Mouse (Mus musculus): Measurements from ENCODE around the gene Atf2. TPM values are rescaled to one million over a fixed set of nuclear protein-coding genes. Genes with fewer than 3 reads are reported as not detected.

Atf2 gene
- polyA plus RNA-seq, 1 experiment from 2014 or later: 55.1 TPM

DNA sequence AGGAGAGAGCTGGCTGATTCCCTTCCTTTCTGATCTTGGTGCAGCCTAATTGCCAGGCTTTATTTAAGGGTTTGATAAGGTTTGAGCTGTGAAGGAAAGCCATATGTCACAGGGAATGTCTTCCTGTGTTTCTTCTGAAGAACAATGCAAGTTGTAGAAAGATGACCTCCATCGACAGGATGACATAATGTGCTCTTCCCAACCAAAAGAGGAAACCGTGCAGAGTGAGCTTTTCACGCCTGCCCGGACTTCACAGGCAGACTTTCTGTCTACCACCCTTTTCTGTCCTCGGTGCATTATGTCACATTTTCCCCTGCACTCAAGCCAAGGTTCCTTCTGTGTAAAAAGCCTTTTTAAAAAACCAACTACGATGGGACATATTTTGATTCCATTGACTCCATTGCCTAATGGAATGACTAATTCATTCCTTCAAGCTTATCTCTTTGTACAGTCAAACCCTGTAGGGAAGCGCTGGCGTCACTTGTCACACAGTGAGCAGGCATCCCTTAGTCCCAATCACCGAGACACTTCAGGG lies 110.0 kb downstream of the Atf2 start:
- ATAC-seq: no peak
- no peaks in the 10 kb centered on the region for H3K9me3 ChIP-seq
- H3K27me3 ChIP-seq (replicated peaks): no peaks in the 10 kb centered on the region; the same call in 1 of the 2 replicates
- no peak overlapping the region for H3K4me2 ChIP-seq (replicated peaks)
- H3K36me3 ChIP-seq: no peaks in the 10 kb centered on the region
- 0 out of 2 replicates have a peak, but pooled peaks cover 4% of the 10 kb centered on the region for H3K4me1 ChIP-seq (replicated peaks)
- no peak overlapping the region for H3K27ac ChIP-seq
- WGBS: 60% methylated on average over 9 of the region's 9 CpGs
- H3K4me3 ChIP-seq (replicated peaks): no peak overlapping the region
- no peak overlapping the region for H3K9ac ChIP-seq

DNA sequence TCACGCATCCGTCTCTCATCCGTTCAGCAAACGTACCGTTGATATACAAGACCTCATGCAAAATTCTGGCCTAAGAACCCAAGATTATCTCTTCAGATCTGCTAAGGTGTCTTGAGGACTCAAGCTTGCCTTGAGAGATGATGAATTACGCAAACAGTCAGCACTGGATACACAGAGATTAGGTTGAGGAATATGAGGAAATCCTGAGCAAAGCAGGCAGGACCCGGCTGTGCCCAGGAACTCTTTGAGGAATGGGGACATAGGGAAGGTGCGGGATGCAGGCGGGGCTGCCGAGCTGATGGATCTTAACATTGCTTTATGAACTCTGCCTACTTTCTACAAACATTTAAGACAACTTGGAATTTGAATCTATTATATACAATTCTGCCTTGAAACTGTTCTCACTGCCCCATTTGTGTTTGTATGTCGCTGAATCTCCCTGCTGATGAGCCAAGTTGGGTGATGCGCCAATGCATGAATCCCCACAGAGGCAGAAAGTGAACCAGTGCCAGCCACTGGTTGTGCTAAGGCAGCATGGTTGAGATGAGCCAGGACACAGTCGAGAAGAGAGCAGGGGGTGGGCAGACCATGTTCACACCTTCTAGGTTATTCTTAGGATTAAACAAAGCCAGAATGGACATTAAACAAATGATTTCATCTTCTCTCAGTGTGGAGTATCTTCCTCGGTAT lies 112.0 kb downstream of the Atf2 start:
- no peaks in the 10 kb centered on the region for H3K9me3 ChIP-seq
- 66% methylated on average over 14 of the region's 14 CpGs for WGBS
- no peak for ATAC-seq

DNA sequence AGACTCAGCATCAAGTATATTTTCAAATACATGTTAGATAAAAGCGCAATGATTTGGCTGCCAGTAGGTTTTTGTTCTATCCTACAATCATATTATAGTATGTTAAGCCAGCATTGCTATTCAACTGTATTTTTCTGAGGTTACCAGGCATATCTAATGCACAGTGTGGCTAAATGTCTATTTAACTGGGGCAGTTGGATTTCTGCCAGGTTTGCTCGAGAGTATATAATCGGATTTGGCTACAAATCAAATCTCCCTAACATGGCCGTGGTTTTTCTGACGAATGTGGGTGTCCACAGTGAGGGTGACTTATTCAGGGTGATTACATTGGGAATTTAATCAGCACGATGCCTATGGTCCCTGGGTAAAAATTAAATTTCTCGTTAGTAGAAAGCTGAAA lies 112.6 kb downstream of the Atf2 start:
- Histone ChIP-seq H3K4me3 (replicated peaks) (no peak overlapping the region), H3K9me3 (no peaks in the 10 kb centered on the region), H3K36me3 (no peaks in the 10 kb centered on the region), H3K4me1 (replicated peaks) (peaks cover 4% of the 10 kb centered on the region; the same call in 1 of the 2 replicates), H3K4me2 (replicated peaks) (no peak overlapping the region), H3K27me3 (replicated peaks) (no peaks in the 10 kb centered on the region; the same call in 1 of the 2 replicates), H3K9ac (no peak overlapping the region), H3K27ac (no peak overlapping the region)
- 56% methylated on average over 7 of the region's 7 CpGs for WGBS
- no peak for ATAC-seq

More for the DNA sequence above, 112.0 kb downstream of the Atf2 start:
- no peak overlapping the region for H3K9ac ChIP-seq
- H3K27ac ChIP-seq: no peak overlapping the region
- H3K4me3 ChIP-seq (replicated peaks): no peak overlapping the region
- H3K4me2 ChIP-seq (replicated peaks): no peak overlapping the region
- H3K27me3 ChIP-seq (replicated peaks): no peaks in the 10 kb centered on the region; the same call in 1 of the 2 replicates
- H3K4me1 ChIP-seq (replicated peaks): peaks cover 4% of the 10 kb centered on the region; the same call in 1 of the 2 replicates
- H3K36me3 ChIP-seq: no peaks in the 10 kb centered on the region

DNA sequence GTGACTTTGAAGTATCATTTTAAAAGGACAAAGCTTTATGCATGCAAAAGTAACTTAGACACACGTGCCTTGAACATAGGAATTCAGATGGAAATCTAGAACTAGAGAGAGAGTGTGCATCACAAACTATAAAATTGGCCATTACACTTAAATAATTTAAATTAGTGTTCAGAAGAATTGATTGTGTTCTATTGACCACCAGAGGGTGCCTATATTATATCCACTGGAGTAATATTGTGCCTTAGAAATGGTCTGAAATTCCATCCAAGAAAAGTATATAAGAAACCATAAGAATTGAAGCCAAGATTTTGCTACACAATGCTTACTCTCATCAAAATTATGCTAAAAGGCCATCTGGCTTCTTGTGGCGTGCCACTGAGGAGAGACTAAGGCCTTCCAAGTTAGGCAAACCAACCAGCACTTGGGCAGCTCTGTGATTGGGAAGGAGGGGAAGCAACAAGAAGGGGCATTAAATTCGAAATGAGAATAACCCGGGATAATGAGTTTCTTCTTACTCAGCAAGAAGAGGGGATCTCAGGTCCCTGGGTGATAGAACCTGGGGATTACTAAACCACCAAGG lies 113.3 kb downstream of the Atf2 start:
- WGBS: 79% methylated on average over 4 of the region's 4 CpGs
- Histone ChIP-seq H3K4me1 (replicated peaks) (peaks cover 4% of the 10 kb centered on the region; the same call in 1 of the 2 replicates), H3K9ac (no peak overlapping the region), H3K27me3 (replicated peaks) (no peaks in the 10 kb centered on the region; the same call in 1 of the 2 replicates), H3K36me3 (no peaks in the 10 kb centered on the region), H3K4me2 (replicated peaks) (no peak overlapping the region), H3K27ac (no peak overlapping the region), H3K9me3 (no peaks in the 10 kb centered on the region), H3K4me3 (replicated peaks) (no peak overlapping the region)
- ATAC-seq: no peak

DNA sequence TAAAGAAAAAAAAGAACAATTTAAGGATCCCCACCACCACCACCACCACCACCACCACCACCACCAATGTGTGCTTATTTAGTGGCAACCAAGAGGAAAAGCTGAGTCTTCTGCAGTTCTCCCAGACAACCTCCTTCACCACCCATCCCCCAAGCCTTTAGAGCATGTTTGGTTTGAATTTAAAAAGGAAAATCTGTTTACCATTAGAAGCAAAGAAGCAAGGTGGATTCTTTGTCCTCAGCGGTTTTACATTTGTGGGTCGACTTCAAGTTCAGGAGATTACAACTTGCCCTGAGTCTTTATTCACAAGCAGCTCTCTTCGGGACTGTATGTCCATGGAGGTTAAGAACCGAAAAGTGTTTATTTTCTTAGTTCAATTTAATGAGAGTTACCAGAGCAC lies 115.5 kb downstream of the Atf2 start:
- 29% methylated on average over 4 of the region's 4 CpGs for WGBS
- Histone ChIP-seq H3K9ac (no peak overlapping the region), H3K4me1 (replicated peaks) (peaks cover 4% of the 10 kb centered on the region; the same call in 1 of the 2 replicates), H3K4me3 (replicated peaks) (no peak overlapping the region), H3K4me2 (replicated peaks) (no peak overlapping the region), H3K27me3 (replicated peaks) (no peaks in the 10 kb centered on the region; the same call in 1 of the 2 replicates), H3K9me3 (no peaks in the 10 kb centered on the region), H3K36me3 (no peaks in the 10 kb centered on the region), H3K27ac (no peak overlapping the region)
- no peak for ATAC-seq

DNA sequence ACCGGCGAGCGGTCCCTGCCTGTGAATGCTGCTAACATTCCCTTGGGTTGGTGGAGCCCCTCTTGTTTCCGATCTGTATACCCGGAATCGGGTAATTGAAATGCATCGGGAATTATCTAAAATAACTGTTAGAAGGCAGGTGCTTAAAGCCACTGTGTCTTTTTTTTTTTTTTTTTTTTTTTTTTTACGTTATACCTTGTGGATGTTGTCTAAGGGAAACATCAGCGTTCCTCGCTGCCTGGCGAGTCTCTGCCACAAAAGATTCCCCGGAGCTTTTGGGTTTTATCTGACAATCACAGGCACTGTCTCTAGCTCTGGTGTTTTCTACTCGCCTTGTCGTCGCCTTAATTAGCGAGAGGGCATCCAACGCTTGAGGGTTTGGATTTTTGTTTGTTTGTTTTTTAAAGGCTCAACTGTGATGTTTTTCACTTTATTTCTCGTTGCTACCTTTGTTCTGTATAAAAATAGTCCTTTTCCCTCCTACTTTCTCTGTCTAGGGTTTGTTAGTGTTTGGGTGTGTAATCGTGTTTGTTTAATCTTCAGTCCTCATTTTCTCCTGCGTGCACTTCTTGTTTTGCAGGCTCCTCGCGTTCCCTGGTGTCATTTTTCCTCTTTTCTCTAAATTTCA lies 116.6 kb downstream of the Atf2 start:
- ATAC-seq: no peak
- Histone ChIP-seq H3K4me3 (replicated peaks) (peak overlapping the region; percentile 91), H3K4me1 (replicated peaks) (peaks cover 4% of the 10 kb centered on the region; the same call in 1 of the 2 replicates), H3K9me3 (no peaks in the 10 kb centered on the region), H3K9ac (peak overlapping the region; percentile 70), H3K27ac (no peak overlapping the region), H3K36me3 (no peaks in the 10 kb centered on the region), H3K4me2 (replicated peaks) (peak overlapping the region; percentile 95), H3K27me3 (replicated peaks) (no peaks in the 10 kb centered on the region; the same call in 1 of the 2 replicates)
- 1% methylated on average over 22 of the region's 22 CpGs for WGBS

DNA sequence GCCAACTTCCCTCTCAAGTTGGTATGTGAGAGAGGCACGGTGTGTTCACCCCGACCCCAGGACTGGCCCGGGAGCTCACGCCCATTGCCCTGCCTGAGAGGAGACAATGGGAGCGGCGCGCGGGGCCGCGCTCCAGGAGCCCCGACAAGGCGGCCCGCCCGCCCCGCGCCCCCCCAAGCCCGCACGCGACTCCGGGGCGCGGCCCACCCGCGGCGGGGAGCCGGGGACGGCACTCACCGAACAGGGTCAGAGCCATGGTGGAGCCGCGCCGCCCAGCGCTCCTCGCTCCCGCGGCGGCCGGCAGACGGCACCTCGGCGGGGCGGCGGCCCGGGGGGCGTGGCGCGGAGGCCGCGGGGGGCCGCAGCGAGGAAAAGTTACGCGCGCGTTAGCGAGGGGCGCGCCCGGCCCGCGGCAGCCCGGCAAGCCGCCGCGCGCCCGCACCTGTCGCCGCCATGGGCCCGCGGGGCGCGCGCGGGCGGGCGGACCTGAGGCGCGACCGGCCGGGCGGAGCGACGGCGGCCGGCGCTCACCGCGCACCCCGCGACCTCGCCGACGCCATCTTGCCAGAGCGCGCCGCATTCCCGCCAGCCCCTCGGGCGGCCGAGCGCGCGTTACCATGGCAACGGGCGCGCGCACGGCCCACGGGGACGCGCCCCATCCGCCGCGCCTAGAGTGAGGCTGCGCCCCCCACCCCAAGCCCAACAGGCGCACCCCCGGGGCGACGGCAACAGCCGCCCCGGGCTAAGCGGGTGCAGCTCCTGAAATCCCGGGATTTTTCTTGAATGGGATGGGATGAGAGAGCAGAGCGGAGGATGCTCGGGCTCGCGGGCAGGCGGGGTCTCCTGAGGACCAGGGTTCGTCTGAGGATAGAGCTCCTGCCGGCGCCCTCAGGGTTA lies 117.4 kb downstream of the Atf2 start, which contains the start of gene Chn1:
Gene Chn1 (minus strand): TSS at position 561 of the 897 bp plus-strand sequence.
- Histone ChIP-seq H3K9ac (peak within 1 kb of the TSS; percentile 70), H3K27ac (no peak within 1 kb of the TSS), H3K4me3 (replicated peaks) (peak within 1 kb of the TSS; percentile 91), H3K4me1 (replicated peaks) (no peaks in the 10 kb centered on the region; the same call in 1 of the 2 replicates), H3K27me3 (replicated peaks) (no peaks in the 10 kb centered on the region; the same call in 1 of the 2 replicates), H3K4me2 (replicated peaks) (peak within 1 kb of the TSS; percentile 95), H3K36me3 (no peaks in the 10 kb centered on the region), H3K9me3 (no peaks in the 10 kb centered on the region)
- WGBS: under 1% methylated on average over 121 of the region's 131 CpGs
- peak; percentile 94 for ATAC-seq

DNA sequence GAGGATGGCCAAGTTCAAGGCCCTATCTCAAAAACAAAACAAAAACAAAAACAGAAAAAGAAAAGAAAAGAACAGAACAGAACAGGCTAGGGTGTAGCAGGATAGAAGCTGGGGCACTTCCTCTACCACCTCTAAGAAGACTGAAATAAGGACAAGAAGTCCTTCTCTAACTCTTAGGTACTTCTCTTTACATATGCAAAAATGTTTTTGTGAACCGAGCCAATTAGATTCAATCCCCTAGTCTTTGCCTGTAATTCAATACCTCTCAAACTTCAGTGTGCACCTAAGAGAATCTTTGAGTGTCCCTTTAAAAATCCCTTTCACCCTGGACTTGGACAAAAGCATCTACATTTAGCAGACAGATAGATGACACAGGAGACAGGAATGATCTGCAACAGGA lies 119.5 kb downstream of the Atf2 start:
- no peak overlapping the region for H3K4me2 ChIP-seq (replicated peaks)
- H3K27ac ChIP-seq: no peak overlapping the region
- WGBS: 40% methylated on average over 1 of the region's 1 CpGs
- no peak overlapping the region for H3K4me3 ChIP-seq (replicated peaks)
- no peaks in the 10 kb centered on the region; the same call in 1 of the 2 replicates for H3K4me1 ChIP-seq (replicated peaks)
- H3K9me3 ChIP-seq: no peaks in the 10 kb centered on the region
- ATAC-seq: no peak
- no peak overlapping the region for H3K9ac ChIP-seq
- no peaks in the 10 kb centered on the region for H3K36me3 ChIP-seq
- H3K27me3 ChIP-seq (replicated peaks): no peaks in the 10 kb centered on the region

DNA sequence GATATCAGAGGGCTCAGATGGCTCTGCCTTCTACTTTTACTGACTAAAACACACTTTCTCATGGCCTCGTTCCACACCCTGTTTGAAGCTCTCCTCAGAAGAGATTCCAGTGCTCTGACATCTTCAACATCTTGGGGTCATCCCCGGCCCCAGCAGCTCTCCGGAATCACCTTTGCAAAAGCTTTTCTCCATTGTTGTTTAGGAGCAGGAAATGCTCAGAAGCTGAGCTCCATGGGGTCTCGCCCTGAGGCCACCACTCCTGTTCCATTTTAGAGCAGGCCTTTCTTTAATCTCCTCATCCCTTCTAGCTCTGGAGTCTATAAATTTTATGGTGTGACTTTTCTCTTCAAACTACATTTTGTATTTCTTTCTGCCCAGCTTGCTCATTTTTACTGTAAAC lies 123.8 kb downstream of the Atf2 start:
- H3K4me3 ChIP-seq (replicated peaks): no peak overlapping the region
- WGBS: 81% methylated on average over 4 of the region's 4 CpGs
- H3K9ac ChIP-seq: no peak overlapping the region
- no peak overlapping the region for H3K27ac ChIP-seq
- H3K27me3 ChIP-seq (replicated peaks): no peaks in the 10 kb centered on the region
- no peaks in the 10 kb centered on the region for H3K9me3 ChIP-seq
- no peaks in the 10 kb centered on the region for H3K36me3 ChIP-seq
- ATAC-seq: no peak
- H3K4me1 ChIP-seq (replicated peaks): no peaks in the 10 kb centered on the region
- no peak overlapping the region for H3K4me2 ChIP-seq (replicated peaks)
